Mouse (Mus musculus) embryonic facial prominence, embryonic 14.5 days (tissue): Measurements from ENCODE around the gene Tbc1d22b. TPM values are rescaled to one million over a fixed set of nuclear protein-coding genes. Genes with fewer than 3 reads are reported as not detected.
A peak's percentile ranks its signal among the peaks of the same experiment; 100 is the strongest.
"Not testable (repeated sequence)": the region's sequence is repeated elsewhere in the genome, so short reads cannot be mapped to it uniquely, and the experiment has no call there.

Source experiments
- ATAC-seq: fragments of 200-750 bp; cut with Nextera tagmentation; 2 replicates; pipeline ENCODE4 v1.8.0; 2017; ENCODE audit warnings: low read depth, moderate number of reproducible peaks, moderate TSS enrichment
- DNase-seq: peaks from one replicate; pipeline ENCODE4 v3.0.0-alpha.2; 2015; ENCODE audit warnings: low spot score
- H3K27ac ChIP-seq: fragments of 300-500 bp; sonication (generic); replicated peaks from 2 replicates; pipeline ENCODE4 v1.5.1; 2014; ENCODE audit warnings: low read depth, mild to moderate bottlenecking, low read length, moderate library complexity
- H3K27me3 ChIP-seq: fragments of 300-500 bp; sonication (generic); replicated peaks from 2 replicates; pipeline ENCODE4 v1.6.1; 2014; ENCODE audit warnings: low read length; ENCODE audit not compliant: control insufficient read depth, insufficient read depth
- H3K36me3 ChIP-seq: fragments of 300-500 bp; sonication (generic); 2 replicates; pipeline ENCODE4 v1.6.1; 2014; ENCODE audit warnings: low read length, mixed read lengths; ENCODE audit not compliant: control insufficient read depth, insufficient read depth
- H3K4me1 ChIP-seq: fragments of 300-500 bp; sonication (generic); 2 replicates; pipeline ENCODE4 v1.6.1; 2014; ENCODE audit warnings: antibody characterized with exemption, low read length; ENCODE audit not compliant: control insufficient read depth, insufficient read depth
- H3K4me2 ChIP-seq: fragments of 300-500 bp; sonication (generic); 2 replicates; pipeline ENCODE4 v1.6.1; 2014; ENCODE audit warnings: low read depth, mild to moderate bottlenecking, low read length, moderate library complexity, mixed read lengths
- H3K4me3 ChIP-seq: fragments of 300-500 bp; sonication (generic); 2 replicates; pipeline ENCODE4 v1.5.1; 2014; ENCODE audit warnings: low read depth, mild to moderate bottlenecking, low read length
- H3K9ac ChIP-seq: fragments of 300-500 bp; sonication (generic); 2 replicates; pipeline ENCODE4 v1.6.1; 2014; ENCODE audit warnings: low read depth, mild to moderate bottlenecking, low read length, moderate library complexity, mixed read lengths
- H3K9me3 ChIP-seq: fragments of 300-500 bp; sonication (generic); 2 replicates; pipeline ENCODE4 v1.6.1; 2016; ENCODE audit warnings: low read length; ENCODE audit not compliant: control insufficient read depth
- WGBS: fragments of 180-500 bp; shearing (Covaris S2); extraction: QIAGEN DNeasy Blood & Tissue Kit; methylation state at CpG from one replicate; pipeline ENCODE4 v1.1.7; 2014; 5-methylcytosine and 5-hydroxymethylcytosine counted together
- polyA plus RNA-seq: library from polyadenylated mRNA; unstranded; fragments of >200 nt; fragmentation: Nextera tagmentation; extraction: Ambion mirVana; gene quantifications from 2 replicates; pipeline ENCODE4 v1.2.1, GENCODE M21; 2014

Gene Tbc1d22b
- polyA plus RNA-seq, 1 experiment from 2014 or later, result 12.3 TPM

GRCm38 (mm10) chr17:29596771-29597132, 47.2 kb downstream of the Tbc1d22b start:
- DNase-seq (no peak), ATAC-seq (no peak)
- H3K27me3 ChIP-seq, result no peaks in the 10 kb centered on the region
- no peaks in the 10 kb centered on the region for H3K9me3 ChIP-seq
- no peak overlapping the region for H3K27ac ChIP-seq
- no peaks in the 10 kb centered on the region for H3K4me1 ChIP-seq
- 94% methylated on average over 13 of the region's 13 CpGs for WGBS
- no peak overlapping the region for H3K4me3 ChIP-seq
- no peak overlapping the region for H3K9ac ChIP-seq
- peaks cover 59% of the 10 kb centered on the region for H3K36me3 ChIP-seq
- no peak overlapping the region for H3K4me2 ChIP-seq

GRCm38 (mm10) chr17:29599051-29599450, 49.5 kb downstream of the Tbc1d22b start:
- no peak overlapping the region for H3K27ac ChIP-seq
- H3K9ac ChIP-seq, result no peak overlapping the region
- 94% methylated on average over 14 of the region's 14 CpGs for WGBS
- no peaks in the 10 kb centered on the region for H3K4me1 ChIP-seq
- H3K4me2 ChIP-seq, result no peak overlapping the region
- H3K9me3 ChIP-seq, result no peaks in the 10 kb centered on the region
- H3K4me3 ChIP-seq, result no peak overlapping the region
- no peaks in the 10 kb centered on the region for H3K27me3 ChIP-seq
- DNase-seq (no peak), ATAC-seq (no peak)
- H3K36me3 ChIP-seq, result peaks cover 66% of the 10 kb centered on the region

- Histone ChIP-seq H3K4me3 (no peak overlapping the region), H3K9ac (no peak overlapping the region), H3K27ac (no peak overlapping the region), H3K27me3 (no peaks in the 10 kb centered on the region), H3K4me1 (no peaks in the 10 kb centered on the region), H3K9me3 (no peaks in the 10 kb centered on the region), H3K36me3 (peaks cover 66% of the 10 kb centered on the region), H3K4me2 (no peak overlapping the region)
- WGBS, result 60% methylated on average over 4 of the region's 8 CpGs
- ATAC-seq, result no peak
- DNase-seq, result no peak
Observed at GRCm38 (mm10) chr17:29599537-29599936, 50.0 kb downstream of the Tbc1d22b start.

- Histone ChIP-seq H3K36me3 (peaks cover 52% of the 10 kb centered on the region), H3K4me1 (no peaks in the 10 kb centered on the region)
- 66% methylated on average over 4 of the region's 4 CpGs for WGBS
Observed at GRCm38 (mm10) chr17:29601391-29601790, 51.8 kb downstream of the Tbc1d22b start.

GRCm38 (mm10) chr17:29603283-29603682, 53.7 kb downstream of the Tbc1d22b start:
- H3K4me1 ChIP-seq, result no peaks in the 10 kb centered on the region
- H3K36me3 ChIP-seq, result peaks cover 38% of the 10 kb centered on the region
- ATAC-seq (0 out of 2 replicates have a peak, but pooled peaks have one; percentile 70), DNase-seq (peak; percentile 61)
- H3K27ac ChIP-seq, result no peak overlapping the region
- no peaks in the 10 kb centered on the region for H3K9me3 ChIP-seq
- H3K27me3 ChIP-seq, result no peaks in the 10 kb centered on the region
- WGBS, result 23% methylated on average over 6 of the region's 6 CpGs
- H3K9ac ChIP-seq, result no peak overlapping the region
- no peak overlapping the region for H3K4me3 ChIP-seq
- H3K4me2 ChIP-seq, result no peak overlapping the region

More at GRCm38 (mm10) chr17:29601391-29601790, 51.8 kb downstream of the Tbc1d22b start:
- no peaks in the 10 kb centered on the region for H3K9me3 ChIP-seq
- no peaks in the 10 kb centered on the region for H3K27me3 ChIP-seq
- DNase-seq (no peak), ATAC-seq (no peak)
- no peak overlapping the region for H3K27ac ChIP-seq
- H3K4me3 ChIP-seq, result no peak overlapping the region
- H3K9ac ChIP-seq, result no peak overlapping the region
- no peak overlapping the region for H3K4me2 ChIP-seq

- H3K4me2 ChIP-seq, H3K4me3 ChIP-seq, H3K9ac ChIP-seq, H3K27ac ChIP-seq, ATAC-seq, DNase-seq, H3K36me3 ChIP-seq, H3K9me3 ChIP-seq, H3K27me3 ChIP-seq: not testable (repeated sequence)
- H3K4me1 ChIP-seq, result peaks cover 19% of the 10 kb centered on the region
- WGBS, result 90% methylated on average over 5 of the region's 5 CpGs
Observed at GRCm38 (mm10) chr17:29613453-29613852, 63.9 kb downstream of the Tbc1d22b start.

- 2% methylated on average over 42 of the region's 52 CpGs for WGBS
- Histone ChIP-seq H3K4me1 (peaks cover 19% of the 10 kb centered on the region), H3K27me3 (no peaks in the 10 kb centered on the region), H3K9ac (peak within 1 kb of the TSS; percentile 98), H3K4me3 (peak within 1 kb of the TSS; percentile 83), H3K27ac (peak within 1 kb of the TSS; percentile 94), H3K4me2 (peak within 1 kb of the TSS; percentile 83), H3K36me3 (peaks cover 14% of the 10 kb centered on the region), H3K9me3 (no peaks in the 10 kb centered on the region)
- peak; percentile 97 for DNase-seq
- peak; percentile 96 for ATAC-seq
Observed at GRCm38 (mm10) chr17:29614115-29615023, 64.8 kb downstream of the Tbc1d22b start, which contains the start of the genes Rnf8 and Gm28043. TSS of gene Rnf8 (plus strand) at chr17:29614790. TSS of gene Gm28043 (plus strand) at chr17:29614876.

GRCm38 (mm10) chr17:29615024-29615551, 65.5 kb downstream of the Tbc1d22b start:
- Histone ChIP-seq H3K4me3 (peak overlapping the region; percentile 83), H3K4me2 (peak overlapping the region; percentile 83), H3K36me3 (peaks cover 21% of the 10 kb centered on the region), H3K27me3 (no peaks in the 10 kb centered on the region), H3K4me1 (peaks cover 19% of the 10 kb centered on the region), H3K9me3 (no peaks in the 10 kb centered on the region), H3K27ac (peak overlapping the region; percentile 94), H3K9ac (peak overlapping the region; percentile 98)
- no peak for DNase-seq
- peak; percentile 62 for ATAC-seq
- 0% methylated on average over 22 of the region's 43 CpGs for WGBS
